Mouse (Mus musculus) thymus, postnatal 4 days (tissue): ENCODE results near the gene Mug1.
"Not testable (repeated sequence)": the region's sequence is repeated elsewhere in the genome, so short reads cannot be mapped to it uniquely, and the experiment has no call there.

ENCODE experiments used
- DNase-seq: peaks from one replicate; pipeline ENCODE4 v3.0.0; 2021

Gene Mug1

GRCm38 (mm10) chr6:121838271-121838670, at the start of gene Mug1:
Mug1 (plus strand) TSS chr6:121838541.
- DNase-seq, result not testable (repeated sequence)

GRCm38 (mm10) chr6:121828034-121828433, 10.3 kb upstream of the Mug1 start:
- DNase-seq, result no peak

GRCm38 (mm10) chr6:121836361-121836760, 2.0 kb upstream of the Mug1 start:
- no peak for DNase-seq

- DNase-seq, result no peak
These were observed 10.0 kb downstream of the Mug1 start for GRCm38 (mm10) chr6:121848378-121848777.
